Mouse (Mus musculus) ES-E14 (cell line): ENCODE results near the gene Borcs6.

Experiments
- HCFC1 ChIP-seq: IDR thresholded peaks from 2 replicates; pipeline ENCODE4 v1.6.1; 2012; ENCODE audit warnings: low read length, inconsistent platforms, borderline replicate concordance; ENCODE audit not compliant: insufficient read depth
- MAFK ChIP-seq: IDR thresholded peaks from 2 replicates; pipeline ENCODE4 v1.6.1; 2014; ENCODE audit warnings: mild to moderate bottlenecking, low read depth, low read length, inconsistent platforms; ENCODE audit not compliant: insufficient read depth
- ZC3H11A ChIP-seq: IDR thresholded peaks from 2 replicates; pipeline ENCODE4 v1.6.1; 2012; ENCODE audit warnings: low read depth, mild to moderate bottlenecking, inconsistent platforms, low read length, borderline replicate concordance

DNA sequence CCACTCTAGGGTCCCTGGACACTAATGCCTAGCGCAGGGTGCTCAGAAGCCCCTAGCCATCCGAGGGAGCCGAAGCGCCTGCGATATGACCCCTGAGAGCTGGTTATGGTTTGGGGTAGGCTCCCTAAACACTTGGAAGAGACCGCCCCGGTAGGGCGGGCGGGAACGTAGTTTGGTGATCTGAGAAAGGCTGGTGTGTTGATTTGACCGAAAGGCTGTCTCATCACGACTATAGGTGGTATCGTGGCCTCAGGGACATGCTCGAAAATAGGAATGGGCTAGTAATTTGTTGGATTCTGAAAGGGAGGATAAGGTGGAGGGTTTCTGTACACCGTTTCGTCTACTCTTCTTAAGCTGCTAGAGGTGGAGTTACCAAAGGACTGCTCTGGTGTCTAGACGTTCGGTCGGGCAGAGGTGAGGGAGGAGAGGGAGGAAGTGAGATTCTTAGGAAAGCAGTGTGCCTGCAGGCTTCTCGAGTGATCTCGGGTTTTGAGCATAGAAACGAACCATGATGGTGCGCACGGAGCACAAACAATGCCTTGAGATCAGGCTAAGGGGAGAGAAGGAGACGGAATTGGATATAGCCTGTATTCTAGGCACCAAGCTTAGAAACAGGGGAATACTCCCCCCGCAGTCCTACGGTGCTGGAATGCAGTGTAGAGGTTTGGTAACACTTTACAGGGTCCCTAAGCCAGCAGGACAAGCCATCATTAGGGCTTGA is 36.2 kb downstream of the Borcs6 start:
- TF ChIP-seq HCFC1 (no peak), MAFK (no peak), ZC3H11A (no peak)
